Mouse (Mus musculus): ENCODE measurements around the gene Mmp21.

DNA sequence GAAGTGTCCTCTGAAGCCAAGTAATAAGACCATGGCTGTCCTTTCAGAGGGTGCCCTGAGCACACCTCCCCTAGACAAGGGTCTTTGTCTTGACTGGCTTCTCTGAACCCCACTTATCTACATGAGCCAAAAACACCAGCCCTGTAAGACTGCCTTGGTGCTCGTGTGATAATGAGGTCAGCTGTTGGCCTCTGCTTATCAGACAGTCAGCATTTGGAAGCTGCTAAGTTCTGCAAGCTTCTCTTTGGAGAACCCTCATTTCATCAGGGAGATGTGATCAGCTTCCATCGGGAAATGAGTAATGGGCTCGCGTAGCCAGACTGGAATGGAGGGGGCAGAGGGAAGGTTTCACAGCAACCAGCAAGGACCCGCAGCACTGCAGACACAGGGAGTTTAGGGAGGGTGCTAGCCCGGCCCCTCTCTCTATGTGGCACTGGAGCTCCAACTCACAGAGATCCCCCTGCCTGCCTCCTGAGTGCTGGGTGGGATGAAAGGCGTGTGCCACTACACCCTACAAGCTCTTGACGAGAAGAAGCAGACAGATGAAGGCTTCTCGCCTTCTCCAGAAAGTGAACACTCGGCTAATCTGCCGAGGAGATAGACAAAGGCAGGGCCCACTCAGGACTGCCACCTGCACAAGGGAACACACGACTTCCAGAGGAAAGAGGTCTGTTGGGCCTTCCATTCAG lies 18.3 kb upstream of the Mmp21 start:
- TF ChIP-seq CTCF (IDR thresholded peaks at IDR 0.05; ENCODE audit: borderline replicate concordance, extremely low read depth, insufficient read depth, insufficient read length) = no peak
- no peak for TF ChIP-seq POLR2A (IDR thresholded peaks at IDR 0.05; ENCODE audit: borderline replicate concordance, extremely low read depth, insufficient read depth, insufficient read length, poor library complexity, severe bottlenecking)

All from brain, embryonic 14.5 days (tissue).